Mouse (Mus musculus) neural tube, embryonic 15.5 days (tissue): ENCODE data around the gene Ap3b1. TPM values are rescaled to one million over a fixed set of nuclear protein-coding genes. Genes with fewer than 3 reads are reported as not detected.

Experiments
- ATAC-seq: fragments of 200-750 bp; cut with Nextera tagmentation; 2 replicates; pipeline ENCODE4 v1.8.0; 2017; ENCODE audit warnings: mild to moderate bottlenecking, moderate TSS enrichment, moderate library complexity; ENCODE audit not compliant: low FRiP score
- H3K27ac ChIP-seq: fragments of 300-500 bp; sonication (generic); replicated peaks from 2 replicates; pipeline ENCODE4 v1.5.1; 2015; ENCODE audit warnings: mild to moderate bottlenecking, inconsistent platforms
- H3K27me3 ChIP-seq: fragments of 300-500 bp; sonication (generic); replicated peaks from 2 replicates; pipeline ENCODE4 v1.6.1; 2015; ENCODE audit warnings: inconsistent platforms
- H3K36me3 ChIP-seq: fragments of 300-500 bp; sonication (generic); 2 replicates; pipeline ENCODE4 v1.6.1; 2015; ENCODE audit warnings: inconsistent platforms
- H3K4me1 ChIP-seq: fragments of 300-500 bp; sonication (generic); 2 replicates; pipeline ENCODE4 v1.6.1; 2015; ENCODE audit warnings: inconsistent platforms
- H3K4me2 ChIP-seq: fragments of 300-500 bp; sonication (generic); 2 replicates; pipeline ENCODE4 v1.6.1; 2015; ENCODE audit warnings: inconsistent platforms, mild to moderate bottlenecking, moderate library complexity
- H3K4me3 ChIP-seq: fragments of 300-500 bp; sonication (generic); replicated peaks from 2 replicates; pipeline ENCODE4 v1.5.1; 2015; ENCODE audit warnings: mild to moderate bottlenecking, inconsistent platforms
- H3K9ac ChIP-seq: fragments of 300-500 bp; sonication (generic); replicated peaks from 2 replicates; pipeline ENCODE4 v1.6.1; 2015; ENCODE audit warnings: mild to moderate bottlenecking, inconsistent platforms
- H3K9me3 ChIP-seq: fragments of 300-500 bp; sonication (generic); replicated peaks from 2 replicates; pipeline ENCODE4 v1.6.1; 2016; ENCODE audit warnings: inconsistent platforms
- WGBS: fragments of 180-500 bp; shearing (Covaris S2); methylation state at CpG from one replicate; pipeline ENCODE4 v1.1.7; 2015; ENCODE audit warnings: mixed read lengths; 5-methylcytosine and 5-hydroxymethylcytosine counted together
- polyA plus RNA-seq: library from polyadenylated mRNA; unstranded; fragments of >200 nt; fragmentation: Nextera tagmentation; extraction: Ambion mirVana; gene quantifications from 2 replicates; pipeline ENCODE4 v1.2.1, GENCODE M21; 2015

Ap3b1 gene
- polyA plus RNA-seq, 1 experiment from 2014 or later, result 27.1 TPM

GRCm38 (mm10) chr13:94546246-94546645 is 187.5 kb downstream of the Ap3b1 start:
- Histone ChIP-seq H3K4me3 (no peak overlapping the region), H3K9me3 (no peaks in the 10 kb centered on the region), H3K9ac (no peak overlapping the region), H3K36me3 (no peaks in the 10 kb centered on the region), H3K27ac (0 out of 2 replicates have a peak overlapping the region, but pooled peaks have one; percentile 6), H3K4me2 (peak overlapping the region; percentile 13; the same call in 1 of the 2 replicates), H3K27me3 (peaks cover 5% of the 10 kb centered on the region; the same call in 1 of the 2 replicates), H3K4me1 (peaks cover 18% of the 10 kb centered on the region)
- 33% methylated on average over 11 of the region's 11 CpGs for WGBS
- peak; percentile 62 for ATAC-seq

GRCm38 (mm10) chr13:94549580-94549979 is 190.8 kb downstream of the Ap3b1 start:
- Histone ChIP-seq H3K4me2 (no peak overlapping the region), H3K9ac (no peak overlapping the region), H3K4me3 (no peak overlapping the region), H3K27ac (no peak overlapping the region), H3K27me3 (no peaks in the 10 kb centered on the region; the same call in 1 of the 2 replicates), H3K36me3 (no peaks in the 10 kb centered on the region), H3K9me3 (no peaks in the 10 kb centered on the region), H3K4me1 (peaks cover 13% of the 10 kb centered on the region)
- WGBS, result 18% methylated on average over 3 of the region's 3 CpGs
- ATAC-seq, result 0 out of 2 replicates have a peak, but pooled peaks have one; percentile 35

GRCm38 (mm10) chr13:94550037-94550436 is 191.3 kb downstream of the Ap3b1 start:
- Histone ChIP-seq H3K9me3 (no peaks in the 10 kb centered on the region), H3K27ac (no peak overlapping the region), H3K4me2 (no peak overlapping the region), H3K4me1 (peaks cover 13% of the 10 kb centered on the region), H3K27me3 (no peaks in the 10 kb centered on the region; the same call in 1 of the 2 replicates), H3K4me3 (no peak overlapping the region), H3K36me3 (no peaks in the 10 kb centered on the region), H3K9ac (no peak overlapping the region)
- no peak for ATAC-seq
- WGBS, result 49% methylated on average over 4 of the region's 4 CpGs

- ATAC-seq, result no peak
- Histone ChIP-seq H3K4me3 (no peak overlapping the region), H3K4me2 (no peak overlapping the region), H3K27me3 (peaks cover 9% of the 10 kb centered on the region), H3K36me3 (no peaks in the 10 kb centered on the region), H3K9ac (no peak overlapping the region), H3K4me1 (peaks cover 8% of the 10 kb centered on the region), H3K27ac (no peak overlapping the region), H3K9me3 (no peaks in the 10 kb centered on the region)
- 2% methylated on average over 3 of the region's 3 CpGs for WGBS
Observed at GRCm38 (mm10) chr13:94560011-94560410, 201.3 kb downstream of the Ap3b1 start.

- no peak for ATAC-seq
- H3K27ac ChIP-seq, result no peak overlapping the region
- 53% methylated on average over 11 of the region's 11 CpGs for WGBS
- H3K9ac ChIP-seq, result no peak overlapping the region
- peaks cover 16% of the 10 kb centered on the region for H3K4me1 ChIP-seq
- no peak overlapping the region for H3K4me2 ChIP-seq
- H3K9me3 ChIP-seq, result no peaks in the 10 kb centered on the region
- peaks cover 13% of the 10 kb centered on the region for H3K27me3 ChIP-seq
- no peaks in the 10 kb centered on the region for H3K36me3 ChIP-seq
- no peak overlapping the region for H3K4me3 ChIP-seq
Observed at GRCm38 (mm10) chr13:94560878-94561277, 202.1 kb downstream of the Ap3b1 start.

- peaks cover 17% of the 10 kb centered on the region for H3K4me1 ChIP-seq
- no peaks in the 10 kb centered on the region for H3K9me3 ChIP-seq
- no peak overlapping the region for H3K4me3 ChIP-seq
- 32% methylated on average over 9 of the region's 9 CpGs for WGBS
- no peak for ATAC-seq
- H3K36me3 ChIP-seq, result no peaks in the 10 kb centered on the region
- H3K27ac ChIP-seq, result no peak overlapping the region
- H3K9ac ChIP-seq, result no peak overlapping the region
- H3K27me3 ChIP-seq, result peaks cover 14% of the 10 kb centered on the region
- no peak overlapping the region for H3K4me2 ChIP-seq
Observed at GRCm38 (mm10) chr13:94562652-94563339, 204.0 kb downstream of the Ap3b1 start.

- Histone ChIP-seq H3K36me3 (no peaks in the 10 kb centered on the region), H3K9ac (no peak overlapping the region), H3K27ac (no peak overlapping the region), H3K4me2 (no peak overlapping the region), H3K4me3 (no peak overlapping the region), H3K4me1 (peaks cover 17% of the 10 kb centered on the region), H3K27me3 (peaks cover 18% of the 10 kb centered on the region), H3K9me3 (no peaks in the 10 kb centered on the region)
- ATAC-seq, result no peak
- 60% methylated on average over 8 of the region's 8 CpGs for WGBS
Observed at GRCm38 (mm10) chr13:94563836-94564235, 205.1 kb downstream of the Ap3b1 start.

- H3K4me1 ChIP-seq, result peaks cover 17% of the 10 kb centered on the region
- H3K27ac ChIP-seq, result no peak overlapping the region
- no peaks in the 10 kb centered on the region for H3K36me3 ChIP-seq
- no peak overlapping the region for H3K4me2 ChIP-seq
- H3K27me3 ChIP-seq, result peaks cover 23% of the 10 kb centered on the region
- H3K4me3 ChIP-seq, result no peak overlapping the region
- ATAC-seq, result no peak
- WGBS, result 19% methylated on average over 13 of the region's 13 CpGs
- no peak overlapping the region for H3K9ac ChIP-seq
- H3K9me3 ChIP-seq, result no peaks in the 10 kb centered on the region
Observed at GRCm38 (mm10) chr13:94564351-94564994, 205.7 kb downstream of the Ap3b1 start.

GRCm38 (mm10) chr13:94565176-94565575 is 206.4 kb downstream of the Ap3b1 start:
- Histone ChIP-seq H3K27ac (no peak overlapping the region), H3K9ac (no peak overlapping the region), H3K4me3 (no peak overlapping the region), H3K36me3 (no peaks in the 10 kb centered on the region), H3K9me3 (no peaks in the 10 kb centered on the region), H3K4me2 (no peak overlapping the region), H3K27me3 (peaks cover 30% of the 10 kb centered on the region), H3K4me1 (peaks cover 17% of the 10 kb centered on the region)
- no peak for ATAC-seq
- WGBS, result 75% methylated on average over 14 of the region's 14 CpGs

- no peak overlapping the region for H3K27ac ChIP-seq
Observed at GRCm38 (mm10) chr13:94565616-94566015, 206.9 kb downstream of the Ap3b1 start.

GRCm38 (mm10) chr13:94567739-94568138 is 209.0 kb downstream of the Ap3b1 start:
- H3K4me1 ChIP-seq, result peaks cover 15% of the 10 kb centered on the region
- no peak overlapping the region for H3K9ac ChIP-seq
- H3K4me3 ChIP-seq, result no peak overlapping the region
- H3K9me3 ChIP-seq, result no peaks in the 10 kb centered on the region
- no peak overlapping the region for H3K27ac ChIP-seq
- no peak for ATAC-seq
- WGBS, result 63% methylated on average over 6 of the region's 6 CpGs
- H3K27me3 ChIP-seq, result peaks cover 48% of the 10 kb centered on the region
- no peaks in the 10 kb centered on the region for H3K36me3 ChIP-seq
- H3K4me2 ChIP-seq, result no peak overlapping the region

More at GRCm38 (mm10) chr13:94565616-94566015, 206.9 kb downstream of the Ap3b1 start:
- Histone ChIP-seq H3K4me1 (peaks cover 17% of the 10 kb centered on the region), H3K4me3 (no peak overlapping the region), H3K4me2 (no peak overlapping the region), H3K9ac (no peak overlapping the region), H3K27me3 (peaks cover 34% of the 10 kb centered on the region), H3K36me3 (no peaks in the 10 kb centered on the region), H3K9me3 (no peaks in the 10 kb centered on the region)
- 53% methylated on average over 9 of the region's 9 CpGs for WGBS
- no peak for ATAC-seq

- no peak for ATAC-seq
- Histone ChIP-seq H3K36me3 (no peaks in the 10 kb centered on the region), H3K4me3 (no peak overlapping the region), H3K4me1 (peaks cover 11% of the 10 kb centered on the region), H3K4me2 (no peak overlapping the region), H3K27ac (no peak overlapping the region), H3K9ac (no peak overlapping the region), H3K9me3 (no peaks in the 10 kb centered on the region), H3K27me3 (peaks cover 61% of the 10 kb centered on the region)
- 80% methylated on average over 10 of the region's 10 CpGs for WGBS
Observed at GRCm38 (mm10) chr13:94571001-94571400, 212.2 kb downstream of the Ap3b1 start.
